Mouse (Mus musculus): Measurements from ENCODE around the gene Pla2g4b. TPM values are rescaled to one million over a fixed set of nuclear protein-coding genes. Genes with fewer than 3 reads are reported as not detected.

The Pla2g4b gene
- 1 to 10 TPM; 1.4 to 4.6 (median 3.8) TPM for total RNA-seq (2022)

DNA sequence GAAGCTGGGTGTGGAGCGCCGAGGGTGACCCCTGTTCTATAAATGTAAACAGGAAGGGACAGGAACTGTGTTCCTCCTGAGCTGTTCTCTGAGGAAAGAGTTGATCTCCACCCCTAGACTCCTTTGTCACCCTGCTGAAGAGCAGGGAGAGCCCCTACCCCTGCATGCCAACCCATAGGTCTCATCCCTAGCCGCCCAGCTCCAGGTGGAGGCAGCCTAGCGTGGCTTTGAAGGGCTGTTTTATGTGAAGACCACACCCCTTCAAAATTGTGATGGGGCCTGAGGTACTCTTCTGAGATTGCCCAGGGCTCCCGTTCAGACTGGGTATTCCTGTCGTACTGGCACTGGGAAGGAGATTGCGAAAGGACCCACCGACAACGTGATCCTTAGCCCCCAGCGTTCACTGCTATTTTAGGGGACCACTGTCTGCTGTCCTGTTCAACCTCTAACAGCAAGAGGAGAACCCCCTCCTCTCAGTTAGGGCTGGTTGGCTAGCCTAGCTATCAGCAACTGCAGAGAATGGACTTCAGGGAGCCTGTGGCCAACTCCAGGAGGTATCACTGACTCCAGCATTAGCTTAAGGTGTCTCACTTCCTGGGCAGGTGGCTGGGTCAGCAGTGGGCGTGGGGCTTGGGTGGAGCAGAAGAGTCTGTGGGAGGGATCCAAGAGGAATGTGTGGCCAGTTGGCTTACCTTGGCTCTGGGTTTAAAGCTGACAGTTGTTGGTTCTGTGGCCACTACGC is at the start of gene Pla2g4b:
Gene Pla2g4b, plus strand, starts transcription at position 692 of the 742 bp plus-strand sequence.
- no peak for DNase-seq

DNA sequence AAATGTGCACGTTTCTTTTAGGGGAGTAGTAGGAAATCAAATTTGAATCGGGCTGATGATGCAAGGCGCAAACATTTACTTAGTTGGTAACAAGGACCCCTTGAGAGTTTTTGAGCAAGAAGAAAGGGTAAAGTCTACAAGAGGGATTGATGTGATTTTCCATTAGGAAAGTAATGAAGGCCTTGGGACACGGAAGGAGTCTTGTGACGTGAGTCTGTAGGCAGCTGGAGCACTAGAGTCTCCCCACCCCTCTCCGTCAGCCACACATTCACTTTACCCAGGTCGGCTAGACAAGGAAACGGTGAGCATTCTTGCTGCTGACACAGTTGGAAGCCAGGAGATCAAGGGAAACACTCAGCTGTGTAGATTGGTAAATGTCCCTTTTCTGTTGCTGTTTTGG is 47.3 kb upstream of the Pla2g4b start:
- no peak for DNase-seq

- DNase-seq: no peak
These were observed 46.8 kb upstream of the Pla2g4b start for GRCm38 (mm10) chr2:119986369-119986768.

DNA sequence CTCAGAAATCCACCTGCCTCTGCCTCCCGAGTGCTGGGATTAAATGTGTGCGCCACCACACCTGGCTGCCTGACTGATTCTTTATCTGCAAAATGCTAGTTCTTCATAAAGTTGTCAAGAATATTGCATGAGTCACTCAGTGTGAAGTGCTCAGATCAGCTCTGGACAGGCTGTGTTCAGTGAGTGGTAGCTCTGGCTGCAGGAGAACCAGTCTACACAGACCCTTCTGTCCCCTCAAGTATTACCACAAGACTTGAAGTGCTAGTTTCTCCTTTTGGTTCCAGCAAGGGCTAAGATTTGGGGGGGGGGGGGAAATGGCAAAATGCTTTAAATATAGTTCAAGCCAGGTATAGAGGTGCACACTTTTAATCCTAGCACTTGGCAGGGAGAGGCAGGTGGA is 45.8 kb upstream of the Pla2g4b start:
- no peak for DNase-seq

DNA sequence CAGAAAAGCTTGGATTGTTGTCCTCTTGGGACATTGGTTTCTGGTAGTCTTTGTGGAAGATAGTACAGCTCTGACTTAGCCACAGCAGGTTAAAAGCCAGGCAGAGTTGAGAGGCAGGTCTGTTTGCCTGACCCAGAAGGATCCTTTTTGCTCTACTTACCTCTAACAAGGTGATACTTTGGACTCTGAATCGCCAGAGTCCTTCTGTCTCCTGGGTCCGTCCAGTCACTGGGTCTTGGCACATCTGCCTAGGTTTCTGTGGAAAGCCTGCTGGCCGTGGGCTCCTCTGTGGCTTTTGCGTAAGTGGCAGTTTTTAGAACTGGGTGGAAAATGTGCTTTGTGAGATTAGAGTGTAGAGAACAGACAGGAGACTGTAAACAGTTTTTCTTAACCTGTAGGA is 44.3 kb upstream of the Pla2g4b start:
- no peak for DNase-seq

- DNase-seq: no peak
These were observed 42.3 kb upstream of the Pla2g4b start for GRCm38 (mm10) chr2:119990881-119991280.

DNA sequence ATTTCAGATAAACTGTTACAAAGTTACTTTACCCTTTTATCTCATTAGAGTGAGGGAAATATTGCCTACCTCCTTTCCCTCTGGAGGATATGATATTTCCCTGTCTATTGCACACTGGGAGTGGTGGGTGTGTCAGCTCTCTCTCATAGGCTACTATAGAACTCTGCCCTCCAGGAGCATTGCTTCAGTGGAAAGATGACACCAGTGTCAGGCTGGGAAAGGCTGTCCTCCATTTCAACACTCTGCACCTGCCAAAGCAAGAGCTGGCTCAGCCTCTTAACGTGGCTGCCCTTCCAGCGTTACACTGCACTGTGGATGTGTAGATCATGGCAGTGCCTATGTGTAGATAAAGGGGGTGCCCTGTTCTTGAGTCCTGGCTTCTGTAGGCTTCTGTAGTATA is 40.9 kb upstream of the Pla2g4b start:
- no peak for DNase-seq

GRCm38 (mm10) chr2:119993515-119993914 is 39.7 kb upstream of the Pla2g4b start:
- no peak for DNase-seq

DNA sequence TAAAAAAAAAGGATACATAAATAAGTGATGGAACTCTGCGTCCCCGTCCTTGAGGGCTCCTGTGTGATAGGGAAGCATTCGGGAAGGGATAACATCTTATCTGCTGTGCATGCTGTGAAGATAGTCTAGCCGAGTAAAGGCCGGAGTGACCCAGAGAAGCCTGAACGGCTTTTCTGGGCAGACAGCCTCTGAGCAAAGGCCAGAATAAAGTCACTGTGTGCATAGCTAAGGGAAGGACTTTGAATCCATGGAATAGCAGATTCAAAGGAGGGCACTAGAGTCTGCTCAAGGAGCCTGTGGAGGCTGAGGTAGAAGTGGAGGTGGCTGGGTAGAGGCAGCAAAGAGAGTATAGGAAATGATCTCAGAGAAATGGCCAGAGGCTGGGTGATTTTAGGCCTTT is 38.4 kb upstream of the Pla2g4b start:
- DNase-seq: no peak

DNA sequence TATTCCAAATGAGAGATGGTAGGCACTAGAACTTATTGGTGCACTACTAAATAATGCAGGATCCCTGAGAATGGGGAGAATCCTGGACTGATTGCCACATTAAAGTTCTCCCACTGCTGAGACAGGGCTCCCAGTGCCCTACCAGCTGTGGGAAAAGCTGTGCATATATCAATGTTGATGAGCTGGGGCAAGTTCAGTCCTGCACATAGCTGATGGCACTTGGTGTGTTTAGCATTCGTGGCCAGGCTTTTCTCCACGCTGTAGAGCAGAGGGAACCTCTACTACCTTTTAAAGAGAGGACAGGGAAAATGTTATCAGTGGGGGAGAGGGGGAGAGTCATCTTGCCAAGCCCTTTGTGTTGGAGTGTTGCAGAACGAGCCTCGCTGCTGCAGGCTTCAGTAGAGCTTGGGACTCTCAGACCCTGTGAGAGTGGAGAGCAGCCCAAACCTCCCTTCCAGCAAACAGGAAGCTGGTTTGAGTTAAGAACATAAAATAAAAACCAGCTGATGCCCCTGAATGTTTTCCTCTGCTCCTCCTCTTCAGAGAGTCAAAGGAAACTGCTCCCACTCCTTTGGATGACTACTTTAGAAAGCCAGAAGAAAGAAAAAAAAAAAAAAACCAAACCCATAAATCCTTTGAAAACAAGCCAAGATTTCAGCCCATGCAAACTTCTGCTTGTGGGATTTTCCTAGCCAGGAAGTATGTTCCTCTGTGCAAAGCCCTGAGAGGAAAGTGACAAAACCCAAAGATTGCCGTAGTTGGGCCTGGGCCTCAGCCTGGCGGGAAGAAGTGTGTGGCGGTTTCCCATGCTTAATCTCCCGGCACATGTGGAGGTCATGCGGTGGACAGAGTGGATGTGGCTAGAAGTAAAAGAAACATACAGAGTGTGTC is 37.6 kb upstream of the Pla2g4b start:
- DNase-seq: peak; percentile 24

DNA sequence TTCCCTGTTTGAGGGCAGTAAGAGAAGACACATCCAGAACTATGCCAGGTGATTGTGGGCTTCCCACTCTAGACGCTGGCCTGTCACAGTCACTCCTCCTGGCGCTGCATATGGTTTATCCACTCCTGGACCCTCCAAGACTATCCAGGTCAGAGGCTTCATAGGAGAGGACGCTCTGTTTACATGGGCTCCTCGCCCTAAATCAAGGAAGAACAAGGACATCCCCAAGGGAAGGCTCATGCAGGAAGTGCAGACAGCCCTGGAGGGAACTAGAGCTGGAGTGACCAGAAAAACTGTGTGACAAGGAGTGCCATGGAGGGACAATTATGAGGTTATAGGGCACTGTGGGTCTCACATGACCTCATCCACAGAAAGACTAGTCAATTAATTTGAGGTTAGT is 35.9 kb upstream of the Pla2g4b start:
- DNase-seq: no peak

DNA sequence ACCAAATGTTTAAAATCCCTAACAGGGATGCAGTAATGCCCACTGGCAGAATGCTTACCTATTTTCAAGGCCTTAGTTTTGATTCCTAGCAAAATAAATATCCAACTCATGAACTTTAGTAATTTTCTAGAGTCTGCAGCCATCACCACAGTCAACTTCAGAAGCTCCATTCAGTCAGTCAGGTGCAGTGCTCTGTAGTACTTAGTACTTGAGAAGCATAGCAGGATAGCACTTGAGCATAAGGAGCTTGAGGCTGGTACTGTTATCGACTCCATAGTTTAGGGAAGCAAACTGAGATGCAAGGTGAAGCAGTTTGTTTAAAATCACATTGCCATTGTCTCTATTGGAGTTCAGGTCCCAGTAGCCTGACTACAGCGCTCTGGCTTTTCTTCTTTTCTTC is 33.5 kb upstream of the Pla2g4b start:
- no peak for DNase-seq

- no peak for DNase-seq
These were observed 32.2 kb upstream of the Pla2g4b start for GRCm38 (mm10) chr2:120000882-120001584.

DNA sequence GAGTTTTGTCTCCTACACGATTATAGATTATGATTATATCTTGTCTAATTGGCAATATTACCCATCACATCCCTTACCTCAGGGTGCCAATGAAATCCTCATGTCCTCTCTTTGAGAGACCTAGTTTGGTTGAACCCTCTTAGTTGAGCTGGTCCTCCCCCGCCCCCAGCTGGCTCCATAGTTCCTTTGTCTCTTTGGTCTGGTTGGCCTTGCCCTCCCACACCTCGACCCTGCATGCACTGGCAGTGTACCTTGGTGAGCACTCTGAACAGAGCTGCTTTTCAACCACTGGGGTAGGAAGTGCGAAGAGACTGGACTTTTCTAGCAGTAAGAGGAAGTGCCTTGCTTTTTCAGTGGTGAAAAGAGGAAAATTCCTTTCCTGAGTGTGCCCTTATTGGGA is 31.3 kb upstream of the Pla2g4b start:
- DNase-seq: no peak

GRCm38 (mm10) chr2:120003970-120004369 is 29.2 kb upstream of the Pla2g4b start:
- no peak for DNase-seq

GRCm38 (mm10) chr2:120006696-120007095 is 26.5 kb upstream of the Pla2g4b start:
- no peak for DNase-seq

GRCm38 (mm10) chr2:120007680-120008210 is 25.5 kb upstream of the Pla2g4b start:
- peak; percentile 79 for DNase-seq

DNA sequence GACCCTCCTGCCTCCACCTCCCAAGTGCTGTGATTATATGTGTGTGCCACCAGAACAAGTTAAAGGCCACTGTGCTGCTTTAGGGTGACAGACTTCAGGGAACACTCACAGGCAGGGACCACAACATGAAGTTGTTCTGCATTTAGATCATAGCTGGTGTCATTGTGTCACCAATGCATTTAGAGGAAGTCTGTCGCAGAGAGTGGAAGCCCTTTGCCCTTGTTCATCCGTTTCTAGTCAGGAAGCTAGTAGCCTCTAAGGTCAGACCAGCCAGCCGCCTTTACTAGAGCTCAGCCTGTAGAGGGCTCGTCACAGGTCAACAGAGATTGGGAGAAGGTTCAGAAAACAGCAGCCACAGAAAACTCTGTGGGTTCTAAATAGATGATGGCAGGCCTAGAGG is 24.5 kb upstream of the Pla2g4b start:
- no peak for DNase-seq

- DNase-seq: no peak
These were observed 21.6 kb upstream of the Pla2g4b start for GRCm38 (mm10) chr2:120011462-120012200.

- DNase-seq: no peak
These were observed 20.3 kb upstream of the Pla2g4b start for GRCm38 (mm10) chr2:120012924-120013323.

DNA sequence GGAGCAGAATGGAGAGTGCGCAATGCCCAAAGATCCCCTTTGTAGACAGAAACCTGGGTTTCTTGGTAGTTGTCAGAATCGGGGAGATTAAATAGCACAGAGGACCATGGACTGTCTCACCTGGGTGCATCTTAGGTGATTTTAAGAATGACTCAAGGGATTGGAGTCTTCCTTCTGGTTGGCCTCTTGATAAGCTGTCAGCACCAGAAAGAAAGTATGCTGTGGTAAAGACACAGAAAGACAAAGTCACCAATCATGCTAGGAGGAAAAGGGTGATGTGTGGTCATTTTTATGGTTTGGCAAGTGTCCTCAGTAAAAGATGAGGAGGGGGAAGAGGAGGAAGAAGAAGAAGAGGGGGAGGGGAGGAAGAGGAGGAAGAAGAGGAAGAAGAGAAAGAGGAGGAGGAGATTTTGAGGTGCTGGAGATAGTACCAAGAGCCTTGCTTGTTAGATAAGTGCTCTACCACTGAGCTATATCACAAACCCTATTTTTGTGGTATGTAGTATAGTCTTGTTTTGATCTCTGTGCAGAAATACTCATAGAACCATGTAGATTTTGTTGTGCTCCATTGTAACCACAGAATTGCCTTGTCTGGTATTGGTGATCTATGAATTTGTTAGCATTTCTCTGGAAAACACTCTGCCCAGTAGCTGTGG is 19.3 kb upstream of the Pla2g4b start:
- DNase-seq: no peak

- DNase-seq: no peak
These were observed 17.3 kb upstream of the Pla2g4b start for GRCm38 (mm10) chr2:120015882-120016281.
